Mouse (Mus musculus) ZHBTc4 (cell line): ENCODE measurements around the gene Vezt.
A peak's percentile ranks its signal among the peaks of the same experiment; 100 is the strongest.

Experiments used
- DNase-seq: peaks from one replicate; pipeline ENCODE4 v3.0.0-alpha.2; 2011; ENCODE audit warnings: low read depth, low spot score

Gene Vezt

DNA sequence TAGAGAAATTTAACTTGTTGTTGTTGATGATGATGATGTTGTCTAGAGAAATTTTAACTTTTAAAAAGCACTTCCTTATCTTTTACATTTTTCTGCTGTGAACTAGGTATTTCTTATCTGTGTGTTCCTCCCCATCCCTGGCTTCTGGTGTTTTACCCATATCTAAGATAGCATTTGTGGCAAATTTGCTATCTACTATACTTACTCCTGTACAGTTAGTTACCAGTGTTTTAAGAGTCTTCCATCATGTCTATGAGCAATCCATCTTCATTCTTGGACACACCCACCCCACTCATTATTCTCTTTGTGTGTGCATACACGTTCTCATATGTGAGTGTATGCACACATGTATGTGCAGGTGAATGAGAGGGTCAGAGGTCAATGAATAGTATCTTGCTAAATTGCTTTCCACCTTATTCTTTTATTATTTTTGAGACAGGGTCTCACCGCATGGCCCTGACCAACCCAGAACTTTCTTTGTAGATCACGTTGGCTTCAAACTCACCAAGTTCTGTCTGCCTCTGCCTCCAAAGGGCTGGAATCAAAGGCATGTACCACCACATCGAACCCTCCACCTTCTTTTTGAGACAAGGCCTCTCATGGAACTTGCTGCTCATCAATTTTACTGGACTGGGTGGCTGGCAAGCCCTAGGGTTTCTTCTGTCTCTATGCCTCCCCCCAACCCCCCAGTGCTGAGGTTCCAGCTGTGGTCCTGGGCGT is 123.3 kb downstream of the Vezt start:
- DNase-seq = no peak

DNA sequence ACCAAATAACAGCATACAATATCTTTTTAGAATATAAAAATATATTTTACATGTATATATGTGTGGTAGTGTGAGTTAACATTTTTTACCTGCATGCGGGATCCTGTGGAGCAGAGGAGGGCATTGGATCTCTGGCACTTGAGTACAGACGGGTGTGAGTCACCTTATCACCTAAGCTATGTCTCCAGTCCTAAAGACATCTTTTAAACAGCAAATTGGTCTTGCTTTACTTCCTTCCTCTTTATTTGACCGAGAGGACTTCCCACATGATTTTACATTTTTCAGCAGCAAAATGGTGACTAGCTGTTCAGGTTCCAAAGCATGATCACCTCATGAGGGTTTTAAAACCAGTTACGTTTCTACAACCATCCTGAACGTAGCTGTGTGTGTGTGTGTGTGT is 124.3 kb downstream of the Vezt start:
- no peak for DNase-seq

DNA sequence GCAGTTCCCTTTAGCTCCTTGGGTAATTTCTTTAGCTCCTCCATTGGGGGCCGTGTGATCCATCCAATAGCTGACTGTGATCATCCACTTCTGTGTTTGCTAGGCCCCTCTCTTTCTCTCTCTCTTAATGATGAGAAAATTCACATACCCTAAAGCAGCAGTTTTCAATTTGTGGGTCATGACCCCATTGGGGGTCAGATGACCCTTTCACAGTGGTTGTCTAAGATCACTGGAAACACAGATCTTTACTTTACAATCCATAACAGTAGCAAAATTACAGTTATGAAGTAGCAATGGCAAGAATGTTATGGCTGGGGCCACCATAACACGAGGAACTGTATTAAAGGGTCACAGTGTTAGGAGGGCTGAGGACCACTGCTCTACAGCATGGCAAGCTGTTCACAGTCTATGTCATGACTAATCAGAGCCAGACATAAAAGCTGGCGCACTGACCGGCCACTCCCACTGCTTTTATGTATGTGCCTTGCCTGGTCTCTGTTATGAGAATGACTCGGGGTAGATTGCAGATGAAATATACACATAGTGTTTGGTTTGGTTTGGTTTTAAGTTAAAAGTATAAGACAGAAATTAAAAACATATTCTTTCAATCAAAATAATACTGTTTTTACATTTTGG is 125.7 kb downstream of the Vezt start:
- no peak for DNase-seq

DNA sequence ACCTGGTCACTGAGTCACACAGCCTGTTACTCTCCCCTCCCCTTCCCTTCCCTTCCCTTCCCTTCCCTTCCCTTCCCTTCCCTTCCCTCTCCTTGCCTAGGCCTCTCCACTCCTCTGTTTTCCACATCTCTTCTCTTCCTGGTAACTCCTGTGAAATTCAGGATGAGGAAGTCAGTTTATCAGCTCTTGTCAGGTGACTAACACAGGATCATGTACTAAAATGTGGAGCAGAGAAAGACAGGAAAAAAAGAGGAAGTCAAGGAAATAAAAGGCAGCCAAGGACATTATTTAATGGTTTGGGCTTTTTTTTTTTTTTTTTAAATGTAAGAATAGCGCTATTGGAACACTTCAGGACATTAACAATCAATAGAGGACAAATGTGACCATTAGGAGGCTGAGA is 126.6 kb downstream of the Vezt start:
- DNase-seq = no peak

DNA sequence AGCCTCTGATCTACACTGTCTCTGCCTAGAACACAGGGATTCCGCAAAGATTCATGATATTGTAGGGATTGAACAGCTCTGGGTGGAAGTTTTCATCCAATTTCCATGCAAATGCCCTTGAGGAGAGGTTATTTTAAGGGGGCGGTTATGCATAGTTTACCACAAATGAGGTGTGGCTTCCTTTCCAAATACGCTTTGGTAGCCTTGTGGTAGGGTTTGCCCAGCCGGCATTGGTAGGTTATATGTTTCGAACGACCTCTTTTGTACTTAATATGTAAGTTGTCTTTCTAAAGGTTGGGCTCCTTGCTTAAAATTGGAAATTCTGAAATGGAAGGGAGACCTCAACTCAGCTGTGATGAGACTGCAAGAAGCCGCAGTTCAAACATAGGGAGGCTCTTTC is 127.1 kb downstream of the Vezt start:
- DNase-seq = no peak

DNA sequence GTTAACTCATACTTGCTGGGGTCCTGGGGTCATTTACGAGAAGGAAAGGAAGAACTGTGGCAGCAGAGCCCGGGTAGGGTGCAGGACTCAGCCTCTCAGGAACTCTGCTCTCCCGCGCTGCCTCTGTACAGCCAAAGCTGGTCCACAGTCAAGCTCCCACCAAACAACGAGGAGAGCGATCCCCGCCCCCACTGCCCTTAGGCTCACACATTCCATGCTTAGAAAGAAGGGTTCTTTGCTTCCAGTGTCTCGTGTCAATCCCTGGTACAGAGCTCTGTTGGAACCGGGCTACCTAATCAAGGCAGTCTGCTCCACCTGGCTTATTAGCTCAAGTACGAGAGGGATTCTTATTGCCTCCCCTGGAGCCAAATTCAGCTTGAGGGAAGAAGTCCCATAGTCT is 128.2 kb downstream of the Vezt start:
- no peak for DNase-seq

DNA sequence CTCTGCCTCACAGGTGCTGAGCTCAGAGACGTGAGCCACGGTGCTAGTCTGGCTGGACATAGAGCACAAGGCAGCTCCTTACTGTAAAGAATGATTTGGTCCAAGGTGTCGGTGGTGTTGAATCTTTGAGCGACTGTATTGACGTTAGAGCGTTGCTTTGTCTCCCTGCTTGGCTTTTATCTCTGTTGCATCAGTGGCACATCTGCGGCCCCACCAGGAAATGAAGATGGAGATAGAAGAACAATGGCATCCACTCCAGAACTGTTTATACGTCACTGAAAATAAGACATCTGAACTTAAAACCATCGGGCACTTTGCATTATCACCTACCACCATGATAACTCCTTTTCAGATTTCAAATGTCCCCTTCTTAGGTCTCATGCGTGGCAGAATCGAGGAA is 135.7 kb downstream of the Vezt start:
- no peak for DNase-seq

DNA sequence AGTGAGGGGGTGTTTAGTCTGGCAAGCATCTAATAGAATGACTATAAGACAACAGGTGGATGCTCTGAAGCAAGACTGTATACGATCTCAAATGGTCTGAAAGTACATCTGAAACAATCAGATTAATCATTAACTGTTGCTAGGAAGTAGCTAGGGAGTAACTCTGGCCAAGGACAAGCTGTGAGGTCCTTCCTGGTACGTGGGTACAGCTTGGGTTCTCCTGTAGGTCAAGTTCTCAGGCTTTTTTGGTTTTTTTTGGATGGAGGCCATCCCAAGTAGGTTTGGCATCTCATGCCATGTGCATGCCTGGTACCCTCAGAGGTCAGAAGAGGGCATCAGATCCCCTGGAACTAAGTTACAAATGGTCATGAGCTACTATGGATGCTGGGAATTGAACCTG is 136.3 kb downstream of the Vezt start:
- DNase-seq = no peak

DNA sequence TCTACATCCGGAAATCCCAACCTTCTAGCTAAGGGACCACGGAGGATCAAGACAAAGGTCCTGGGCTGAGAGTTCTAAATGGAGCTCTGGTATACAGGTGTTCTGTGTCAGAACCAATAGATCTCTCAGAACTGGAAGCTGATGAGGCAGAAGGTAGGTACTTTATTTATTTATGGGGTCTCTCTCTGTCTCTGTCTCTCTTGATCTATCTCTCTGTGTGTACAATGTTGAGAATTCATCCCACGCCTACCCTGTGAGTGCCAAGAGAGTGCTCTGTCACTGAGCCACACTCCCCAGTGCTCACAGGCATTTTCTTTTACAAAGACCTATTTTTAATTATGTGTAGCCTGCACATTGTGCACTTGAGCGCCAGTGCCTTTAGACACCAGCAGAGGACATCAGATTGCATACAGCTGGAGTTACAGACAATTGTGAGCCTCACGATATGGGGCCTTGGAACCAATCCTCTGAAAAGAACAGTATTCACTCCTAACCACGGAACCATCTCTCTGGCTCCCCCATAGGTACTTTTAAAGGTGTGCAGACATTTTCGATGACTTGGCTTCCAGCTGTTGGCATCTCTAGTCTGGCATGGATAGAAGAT is 138.5 kb downstream of the Vezt start, which contains the start of gene Metap2:
Gene Metap2 (minus strand): TSS at position 51 of the 604 bp plus-strand sequence.
- DNase-seq = peak; percentile 23

DNA sequence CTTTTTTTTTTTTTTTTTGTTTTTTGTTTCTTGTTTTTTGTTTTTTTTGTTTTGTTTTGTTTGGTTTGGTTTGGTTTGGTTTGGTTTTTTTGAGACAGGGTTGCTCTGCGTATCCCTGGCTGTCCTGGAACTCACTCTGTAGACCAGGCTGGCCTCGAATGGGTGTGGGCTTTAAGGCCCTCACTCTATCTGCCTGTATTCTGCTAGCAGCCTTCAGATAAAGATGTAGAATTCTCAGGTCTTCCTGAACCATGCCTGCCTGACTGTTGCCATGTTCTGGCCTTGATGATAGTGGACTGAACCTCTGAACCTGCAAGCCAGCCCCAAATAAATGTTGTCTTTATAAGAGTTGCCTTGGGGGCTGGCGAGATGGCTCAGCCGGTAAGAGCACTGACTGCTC is 143.1 kb downstream of the Vezt start:
- no peak for DNase-seq

DNA sequence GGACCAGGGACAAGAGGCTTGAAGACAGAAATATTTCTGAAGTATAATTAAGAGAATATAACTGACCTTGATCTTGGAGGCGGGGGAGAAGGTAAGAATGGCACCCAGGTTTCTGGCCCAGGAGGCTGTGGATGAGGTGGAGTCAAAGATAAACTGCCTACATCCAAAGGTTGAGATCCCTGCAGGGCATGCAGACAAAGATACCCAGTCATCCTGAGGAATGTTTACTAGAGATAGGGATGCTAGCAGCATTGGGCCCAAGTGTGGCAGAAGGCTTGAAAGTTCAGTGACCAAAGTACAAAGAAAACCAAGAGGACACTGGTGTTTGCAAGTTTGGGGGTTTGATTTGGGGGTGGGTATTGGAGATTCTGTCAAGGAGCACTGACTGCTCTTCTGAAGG is 144.6 kb downstream of the Vezt start:
- no peak for DNase-seq

DNA sequence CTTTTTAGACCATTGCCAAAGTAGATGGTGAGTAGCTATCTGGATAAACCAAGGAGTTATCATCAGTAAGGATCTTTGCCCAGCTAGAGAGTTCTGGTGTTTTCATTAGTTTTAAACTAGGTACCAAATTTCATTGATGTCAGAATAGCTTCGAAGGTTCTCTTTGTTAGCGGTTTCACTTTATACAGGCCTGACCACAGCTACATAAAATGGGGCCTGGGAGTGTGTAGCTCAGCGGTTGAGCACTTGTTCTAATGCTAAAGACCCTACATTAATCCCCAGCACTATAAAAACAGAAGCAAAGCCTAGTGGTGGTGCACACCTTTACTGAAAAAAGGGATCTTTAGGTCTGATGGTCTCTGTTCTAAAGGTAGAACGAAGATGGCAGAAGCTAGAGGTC is 145.1 kb downstream of the Vezt start:
- DNase-seq = no peak

DNA sequence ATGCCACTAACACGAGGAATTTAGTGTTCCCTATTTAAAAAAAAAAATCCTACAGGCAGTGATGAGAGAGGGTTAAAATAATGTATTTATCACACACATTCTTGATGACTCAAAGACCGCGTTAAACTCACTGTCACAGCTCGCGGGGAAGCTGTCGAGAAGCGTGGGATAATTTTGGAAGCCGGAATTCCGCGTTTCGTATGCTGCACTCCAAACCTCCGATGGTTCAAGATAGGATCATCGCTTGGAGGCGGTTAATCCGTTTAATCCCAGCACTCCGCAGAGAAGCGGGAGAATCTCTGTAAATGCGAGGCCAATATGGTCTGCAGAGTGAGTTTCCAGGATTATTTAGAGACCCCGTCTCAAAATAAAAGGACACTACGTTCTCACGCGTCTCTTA is 145.6 kb downstream of the Vezt start:
- no peak for DNase-seq

DNA sequence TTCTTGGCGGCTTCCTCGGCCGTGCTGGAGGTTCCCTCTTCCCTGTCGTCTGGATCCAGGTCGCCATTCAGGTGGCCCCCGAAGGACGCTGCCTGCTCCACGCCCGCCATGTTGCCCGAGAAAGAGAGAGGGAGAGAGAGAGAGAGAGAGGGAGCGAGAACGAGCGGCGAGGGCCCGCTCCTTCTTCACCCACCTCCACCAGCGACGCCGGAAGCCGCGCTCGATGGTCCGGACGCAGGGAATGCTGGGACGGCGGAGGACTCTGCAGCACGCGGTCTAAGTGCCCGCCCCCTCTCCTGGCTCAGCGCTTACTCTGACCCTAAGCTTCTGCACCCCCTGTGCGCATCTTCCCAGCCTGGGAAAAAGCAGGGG is 146.1 kb downstream of the Vezt start:
- DNase-seq = peak; percentile 89
